Mouse (Mus musculus): Measurements from ENCODE around the gene Plxnb3. TPM values are rescaled to one million over a fixed set of nuclear protein-coding genes. Genes with fewer than 3 reads are reported as not detected.
"Not testable (repeated sequence)": the region's sequence is repeated elsewhere in the genome, so short reads cannot be mapped to it uniquely, and the experiment has no call there.

Plxnb3 gene
- total RNA-seq (2021), result 1 to 10 TPM; 1.0 to 1.2 TPM
- long read RNA-seq, experiment 1, partial matches to known transcripts, result 1 of 4 reads
- long read RNA-seq, experiment 1, other reads (novel, unspliced or antisense), result 3 of 4 reads
- long read RNA-seq, experiment 2, partial matches to known transcripts, result 1 of 1 reads
- long read RNA-seq, experiment 2, other reads (novel, unspliced or antisense), result 0 of 1 reads

DNA sequence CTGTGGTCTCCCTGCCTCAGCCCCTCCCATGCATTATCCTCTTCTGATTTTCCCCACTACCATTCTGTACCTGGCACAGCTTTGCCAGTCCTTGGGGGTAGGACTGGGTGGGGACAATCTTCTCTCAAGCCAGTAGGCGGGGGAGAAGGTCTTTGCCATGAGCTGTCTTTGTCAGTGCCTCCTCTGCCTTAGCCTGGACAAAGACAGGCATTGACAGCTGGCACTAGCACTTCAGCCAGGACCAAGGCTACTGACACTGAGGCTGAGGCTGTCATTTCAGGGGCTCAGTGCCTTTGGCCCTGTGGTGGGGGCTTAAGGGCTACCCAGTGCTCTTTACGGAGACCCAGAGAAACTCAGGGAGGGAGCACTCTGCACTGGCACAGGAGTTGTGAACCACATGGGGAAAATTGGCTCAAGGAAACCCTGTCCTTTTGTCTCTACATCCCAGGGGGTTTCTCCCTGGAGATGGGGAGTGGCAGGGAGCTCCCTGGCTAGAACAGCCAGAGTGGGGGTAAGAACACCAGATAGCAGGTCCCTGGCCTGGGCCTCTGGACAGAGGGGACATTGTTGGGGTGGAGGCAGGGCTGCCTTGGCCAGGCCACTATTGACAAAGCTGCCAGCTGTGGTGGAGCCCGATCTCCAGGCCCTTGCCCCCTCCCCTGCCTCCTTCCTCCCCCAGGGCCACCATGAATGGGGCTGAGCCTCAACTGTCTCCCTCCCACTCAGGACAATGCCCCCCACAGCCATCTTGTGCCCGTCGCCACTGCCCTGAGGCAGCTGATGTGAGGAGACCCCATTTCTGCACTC lies at the start of gene Plxnb3:
Gene Plxnb3, plus strand, starts transcription at position 757 of the 807 bp plus-strand sequence.
- intact Hi-C loops (cut with DNase I), result no loop called here
- DNase-seq, result no peak

- DNase-seq, result peak; percentile 18 to 47
- intact Hi-C loops (cut with DNase I), result loop anchor here (2.0 to 10.0 kb wide), 2 partner anchors 71 to 229 kb away; partner anchors contain the start of genes Idh3g and Ssr4
These were observed 41.3 kb upstream of the Plxnb3 start for GRCm38 (mm10) chrX:73715476-73716108.

GRCm38 (mm10) chrX:73716109-73716661 lies 40.7 kb upstream of the Plxnb3 start, which contains the start of the genes Bcap31 and Abcd1:
Gene Bcap31 (minus strand): TSS chrX:73716175.
Gene Abcd1 (plus strand): TSS chrX:73716597.
- DNase-seq, result peak; percentile 93
- intact Hi-C loops (cut with DNase I), result loop anchor here (2.0 to 10.0 kb wide), 2 partner anchors 71 to 229 kb away; partner anchors contain the start of genes Idh3g and Ssr4

DNA sequence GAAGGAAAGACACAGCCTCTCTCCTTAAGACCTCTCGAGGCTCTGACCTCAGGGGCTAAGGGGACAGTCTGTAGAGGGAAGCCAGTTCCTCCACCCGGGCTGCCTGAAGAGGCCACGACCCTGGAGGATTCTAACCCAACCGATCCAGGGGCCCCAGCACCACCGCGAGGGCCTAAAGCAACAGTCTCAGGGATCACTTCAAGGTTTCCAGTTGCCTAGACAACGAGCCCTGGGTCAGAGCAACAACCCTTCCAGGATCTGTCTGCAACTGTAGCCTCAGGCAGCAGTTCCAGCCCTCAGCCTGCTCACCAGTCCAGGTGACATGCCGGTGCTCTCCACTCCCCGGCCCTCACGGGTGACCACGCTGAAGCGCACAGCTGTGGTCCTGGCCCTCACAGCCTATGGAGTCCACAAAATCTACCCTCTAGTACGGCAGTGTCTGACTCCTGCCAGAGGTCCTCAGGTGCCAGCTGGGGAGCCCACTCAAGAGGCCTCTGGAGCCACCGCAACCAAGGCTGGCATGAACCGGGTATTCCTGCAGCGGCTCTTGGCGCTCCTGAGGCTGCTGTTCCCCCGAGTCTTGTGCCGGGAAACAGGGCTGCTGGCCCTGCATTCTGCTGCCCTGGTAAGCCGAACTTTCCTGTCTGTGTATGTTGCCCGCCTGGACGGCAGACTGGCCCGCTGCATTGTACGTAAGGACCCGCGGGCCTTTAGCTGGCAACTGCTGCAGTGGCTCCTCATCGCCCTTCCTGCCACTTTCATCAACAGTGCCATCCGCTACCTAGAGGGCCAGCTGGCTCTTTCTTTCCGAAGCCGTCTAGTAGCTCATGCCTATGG lies 40.0 kb upstream of the Plxnb3 start:
- DNase-seq, result peak; percentile 13 to 24
- intact Hi-C loops (cut with DNase I), result loop anchor here (2.0 to 10.0 kb wide), 2 partner anchors 70 to 228 kb away; partner anchors contain the start of genes Idh3g and Ssr4

DNA sequence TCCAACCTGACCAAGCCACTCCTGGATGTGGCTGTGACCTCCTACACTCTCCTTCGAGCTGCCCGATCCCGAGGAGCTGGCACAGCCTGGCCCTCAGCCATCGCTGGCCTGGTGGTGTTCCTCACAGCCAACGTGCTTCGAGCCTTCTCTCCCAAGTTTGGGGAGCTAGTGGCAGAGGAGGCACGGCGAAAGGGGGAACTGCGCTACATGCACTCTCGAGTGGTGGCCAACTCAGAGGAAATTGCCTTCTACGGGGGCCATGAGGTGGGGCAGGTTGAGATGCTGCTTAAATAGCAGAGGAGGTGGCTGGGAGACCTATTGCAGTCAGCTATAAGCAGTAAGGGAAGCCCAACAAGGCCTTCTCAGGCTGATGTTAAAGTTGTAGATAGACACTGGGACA lies 39.2 kb upstream of the Plxnb3 start:
- DNase-seq, result peak; percentile 12 to 21
- intact Hi-C loops (cut with DNase I), result loop anchor here (2.0 to 10.0 kb wide), 2 partner anchors 69 to 227 kb away; partner anchors contain the start of genes Idh3g and Ssr4

DNA sequence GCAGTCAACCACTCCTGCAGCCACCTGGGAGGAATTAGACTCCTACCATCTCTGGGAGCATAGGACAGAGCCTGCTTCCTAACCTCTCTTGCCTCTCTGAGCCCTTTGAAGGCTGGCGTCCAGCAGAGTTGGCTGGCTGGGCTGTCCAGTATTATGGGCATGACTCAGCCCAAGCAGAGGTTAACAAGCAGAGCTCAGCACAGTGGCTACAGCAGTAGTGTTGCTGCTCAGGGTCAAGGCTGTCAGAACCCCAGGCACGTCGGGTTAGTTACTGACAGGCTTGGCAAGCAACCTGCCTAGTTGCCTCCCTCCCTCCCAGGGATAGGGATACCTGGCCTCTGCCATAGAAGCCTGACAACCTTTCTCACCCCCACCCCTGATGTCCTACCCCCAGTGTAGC lies 38.6 kb upstream of the Plxnb3 start:
- intact Hi-C loops (cut with DNase I), result loop anchor here (10.0 kb wide), 1 partner anchor 227 kb away; no protein-coding TSS in a partner anchor
- no peak for DNase-seq

DNA sequence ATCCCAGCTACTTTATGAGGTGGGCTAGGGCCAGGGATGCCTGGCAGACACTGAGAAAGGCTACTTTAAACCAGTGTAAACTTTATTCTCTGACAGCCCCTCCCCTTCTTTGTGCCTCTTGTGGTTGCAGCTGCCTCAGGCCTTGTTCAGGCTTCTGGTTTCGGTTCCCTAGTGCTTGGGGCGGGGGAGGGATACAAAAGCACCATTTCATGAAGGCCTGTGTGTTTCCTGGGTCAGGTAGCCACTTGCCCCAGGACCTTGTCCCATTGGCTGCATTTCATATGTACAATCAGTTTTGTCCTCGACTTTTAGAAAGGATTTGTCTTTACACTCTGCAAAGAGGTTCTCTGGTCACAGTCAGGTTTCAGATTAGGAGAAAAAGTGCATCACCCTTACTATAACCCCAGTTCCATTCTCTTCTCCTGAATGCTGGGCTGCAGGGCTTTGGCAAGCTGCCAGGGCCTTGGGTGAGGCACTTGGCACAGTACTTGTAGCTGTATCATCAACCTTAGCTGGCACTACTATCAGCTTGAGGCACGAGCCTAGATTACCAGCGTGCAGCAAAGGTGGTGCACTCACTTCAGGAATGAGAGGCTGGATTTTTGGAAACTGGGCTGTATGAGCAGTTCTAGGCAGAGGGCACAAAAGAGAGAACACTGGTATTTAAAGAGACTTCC lies 38.1 kb upstream of the Plxnb3 start:
- peak; percentile 53 to 55 for DNase-seq

GRCm38 (mm10) chrX:73730908-73731307 lies 26.0 kb upstream of the Plxnb3 start:
- intact Hi-C loops (cut with DNase I), result no loop called here
- no peak for DNase-seq

More for the DNA sequence above, 38.1 kb upstream of the Plxnb3 start:
- intact Hi-C loops (cut with DNase I), result loop anchor here (10.0 kb wide), 1 partner anchor 226 kb away; no protein-coding TSS in a partner anchor

DNA sequence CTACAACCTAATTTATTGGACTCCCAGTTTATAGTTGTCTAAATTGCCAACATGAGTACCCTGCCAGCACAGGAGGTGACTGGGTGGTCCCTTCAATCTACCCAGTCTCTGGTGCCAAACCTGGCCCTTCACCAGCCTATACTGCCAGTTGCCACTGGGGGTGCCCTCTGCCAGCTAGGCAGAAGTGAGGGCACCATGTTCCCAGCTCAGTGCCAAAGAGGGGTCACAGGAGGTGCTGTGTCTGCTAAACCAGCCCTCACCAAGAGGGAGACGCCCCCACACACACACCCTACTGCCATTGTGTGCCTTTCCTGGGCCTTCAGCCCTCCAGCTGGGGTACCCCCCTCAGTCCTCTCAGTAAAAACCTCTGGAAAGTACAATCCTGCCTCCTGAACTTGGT lies 18.7 kb upstream of the Plxnb3 start:
- DNase-seq, result no peak
- intact Hi-C loops (cut with DNase I), result no loop called here

DNA sequence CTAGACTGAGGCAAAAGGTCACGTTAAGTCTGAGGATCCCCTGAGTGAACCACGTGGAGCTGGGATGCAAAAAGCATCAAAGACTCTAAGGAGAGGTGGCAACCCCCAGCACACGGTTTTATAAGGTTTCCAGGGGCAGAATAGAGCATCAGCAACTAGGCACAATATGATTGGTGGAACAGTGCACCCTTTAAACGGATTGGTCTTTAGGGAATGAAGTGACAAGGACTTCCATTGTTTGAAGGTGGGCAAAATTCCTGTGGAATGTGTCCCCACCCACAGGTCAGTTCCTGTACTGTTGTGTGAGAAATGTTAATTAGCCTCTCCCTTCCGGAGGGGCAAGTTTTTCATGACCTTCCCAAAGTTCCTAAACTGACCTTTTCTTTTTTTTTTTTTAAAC lies 17.7 kb upstream of the Plxnb3 start:
- intact Hi-C loops (cut with DNase I), result no loop called here
- DNase-seq, result no peak

DNA sequence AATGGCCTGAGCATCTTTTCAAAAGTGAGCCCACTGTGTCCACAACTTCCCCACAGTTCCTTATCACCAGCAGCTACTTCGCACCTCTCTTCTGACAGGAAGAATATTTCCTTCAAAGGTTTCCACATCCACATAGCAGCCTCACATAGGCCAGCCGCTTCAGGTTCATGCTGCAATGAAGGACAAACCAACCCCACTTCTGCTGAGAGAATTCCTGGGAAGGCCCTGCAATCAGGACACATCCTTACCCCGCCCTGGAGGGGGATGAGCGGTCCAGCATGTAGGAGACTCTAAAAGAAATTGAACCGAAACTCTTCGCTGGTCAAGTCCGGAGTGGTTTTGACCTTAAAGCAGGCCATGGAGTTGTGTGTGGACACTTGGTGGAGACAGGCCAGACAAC lies 17.0 kb upstream of the Plxnb3 start:
- intact Hi-C loops (cut with DNase I); DNase-seq: not testable (repeated sequence)

- intact Hi-C loops (cut with DNase I), result no loop called here
- no peak for DNase-seq
These were observed 12.0 kb upstream of the Plxnb3 start for GRCm38 (mm10) chrX:73744774-73745481.

- no peak for DNase-seq
- intact Hi-C loops (cut with DNase I), result no loop called here
These were observed 7.9 kb upstream of the Plxnb3 start for GRCm38 (mm10) chrX:73748977-73749376.

DNA sequence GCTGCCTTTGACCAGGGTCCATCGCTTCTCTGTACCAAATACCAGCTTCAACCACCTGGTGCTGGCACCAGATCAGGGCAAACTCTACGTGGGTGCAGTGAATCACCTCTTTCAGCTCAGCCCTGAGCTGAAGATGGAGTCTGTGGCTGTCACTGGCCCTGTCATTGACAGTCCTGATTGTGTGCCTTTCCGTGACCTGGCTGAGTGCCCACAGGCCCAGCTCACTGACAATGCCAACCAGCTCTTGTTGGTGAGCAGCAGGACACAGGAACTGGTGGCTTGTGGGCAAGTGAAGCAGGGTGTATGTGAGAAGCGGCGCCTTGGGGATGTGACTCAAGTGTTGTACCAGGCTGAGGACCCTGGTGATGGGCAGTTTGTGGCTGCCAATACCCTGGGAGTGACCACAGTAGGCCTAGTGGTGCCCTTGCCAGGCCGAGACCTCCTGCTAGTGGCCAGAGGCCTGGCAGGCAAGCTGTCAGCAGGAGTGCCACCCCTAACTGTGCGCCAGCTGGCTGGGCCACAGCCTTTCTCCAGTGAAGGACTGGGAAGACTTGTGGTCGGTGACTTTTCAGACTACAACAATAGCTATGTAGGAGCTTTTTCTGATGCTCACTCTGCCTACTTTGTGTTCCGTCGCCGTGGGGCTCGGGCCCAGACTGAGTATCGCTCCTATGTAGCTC lies 1.9 kb downstream of the Plxnb3 start:
- DNase-seq, result no peak
- intact Hi-C loops (cut with DNase I), result no loop called here

DNA sequence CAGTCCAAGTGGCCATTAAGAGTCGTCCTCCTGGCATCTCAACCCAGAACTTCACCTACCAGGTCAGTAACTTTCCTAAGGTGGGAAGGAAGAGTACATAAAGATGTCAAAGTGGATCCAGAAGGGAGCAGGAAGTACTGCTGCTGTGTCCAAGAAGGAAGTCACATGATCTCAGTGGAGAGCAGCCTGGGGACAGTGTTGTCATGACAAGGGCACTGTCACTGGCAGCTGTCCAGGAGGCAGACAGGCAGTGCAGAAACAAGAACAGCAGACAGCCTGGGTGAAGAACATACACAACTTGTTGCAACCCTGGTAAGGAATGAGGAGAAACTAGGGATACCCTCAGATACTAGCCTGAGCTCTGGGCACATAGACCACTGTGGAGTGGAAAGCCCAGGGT lies 8.4 kb downstream of the Plxnb3 start:
- DNase-seq, result peak; percentile 67
- intact Hi-C loops (cut with DNase I), result no loop called here

DNA sequence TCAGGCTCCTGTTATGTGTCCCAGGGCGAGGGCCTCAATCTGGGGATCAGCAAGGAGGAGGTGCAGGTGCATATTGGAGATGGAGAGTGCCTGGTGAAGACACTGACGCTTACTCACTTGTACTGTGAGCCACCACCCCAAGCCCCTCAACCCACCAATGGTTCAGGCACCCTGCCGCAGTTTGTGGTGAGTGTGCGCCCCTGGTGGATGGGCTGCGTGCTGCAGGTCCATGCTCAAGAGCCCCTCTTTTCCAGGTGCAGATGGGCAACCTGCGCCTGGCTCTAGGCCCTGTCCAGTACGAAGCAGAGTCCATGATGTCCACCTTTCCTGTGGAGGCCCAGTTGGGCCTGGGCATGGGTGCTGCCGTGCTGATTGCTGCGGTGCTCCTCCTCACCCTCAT lies 10.4 kb downstream of the Plxnb3 start:
- intact Hi-C loops (cut with DNase I), result no loop called here
- DNase-seq, result peak; percentile 15 to 33

DNA sequence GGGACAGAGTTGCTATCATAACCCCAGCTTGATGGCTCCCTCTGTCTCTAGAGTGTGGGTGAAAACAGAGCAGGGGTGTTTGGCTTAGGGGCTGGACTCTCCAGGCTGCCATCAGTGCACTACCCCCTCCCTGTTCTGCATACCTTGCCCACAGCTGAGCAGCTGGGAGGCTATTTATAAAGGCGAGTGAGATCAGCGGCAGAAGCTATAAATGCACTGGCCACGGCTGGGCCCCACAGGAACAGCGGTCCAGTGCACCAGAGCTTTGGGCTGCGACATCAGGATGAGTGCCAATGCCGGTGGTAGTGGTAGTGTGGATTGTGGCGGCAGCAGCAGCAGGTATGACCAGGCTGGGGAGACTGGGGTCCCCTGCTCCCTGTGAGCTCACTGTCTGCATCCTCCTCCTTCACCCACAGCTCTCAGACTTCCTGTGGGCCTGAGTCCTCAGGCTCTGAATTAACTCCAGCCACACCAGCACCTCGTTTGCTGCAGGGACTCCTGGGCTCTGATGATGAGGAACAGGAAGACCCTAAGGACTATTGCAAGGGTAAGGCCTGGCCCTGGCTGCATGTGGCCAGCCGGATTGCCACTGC lies 17.4 kb downstream of the Plxnb3 start, which contains the start of gene Srpk3:
Gene Srpk3, plus strand, starts transcription at position 238 of the 593 bp plus-strand sequence.
- DNase-seq, result peak; percentile 37 to 55
- intact Hi-C loops (cut with DNase I), result no loop called here
